Mouse (Mus musculus) erythroblast, adult 5-6 weeks (primary cell): Measurements from ENCODE around the gene Golga7b. TPM values are rescaled to one million over a fixed set of nuclear protein-coding genes. Genes with fewer than 3 reads are reported as not detected.

ENCODE experiments used
- total RNA-seq, 2 experiments: library from RNA; stranded (forward) in 1 of 2; stranded (reverse) in 1 of 2; fragments of 150-400 nt in 1 of 2; fragments of 200-764, 138-1000 nt in 1 of 2; gene quantifications; 2 replicates each; pipeline versions ENCODE4 v1.2.3 to v1.2.4; 2015 to 2017; ENCODE audit warnings: low replicate concordance in 2 of 2

Golga7b gene
- total RNA-seq, 2 experiments from 2014 or later = not detected

Other genes starting within 250 kb of the Golga7b start
- gene Ankrd2, start 211.6 kb upstream of the Golga7b start, total RNA-seq (2015; ENCODE audit: low replicate concordance) = not detected in 2 replicates
- gene Ankrd2, start 211.6 kb upstream of the Golga7b start, total RNA-seq (2017; ENCODE audit: low replicate concordance) = not detected in 2 replicates
- 0.63 TPM in 1 of 2 replicates, not detected in the other for gene Hoga1, start 202.0 kb upstream of the Golga7b start, total RNA-seq (2015; ENCODE audit: low replicate concordance)
- not detected in 2 replicates for gene Hoga1, start 202.0 kb upstream of the Golga7b start, total RNA-seq (2017; ENCODE audit: low replicate concordance)
- gene 4933411K16Rik, start 195.3 kb upstream of the Golga7b start, total RNA-seq (2015; ENCODE audit: low replicate concordance) = not detected in 2 replicates
- gene 4933411K16Rik, start 195.3 kb upstream of the Golga7b start, total RNA-seq (2017; ENCODE audit: low replicate concordance) = 0.42 TPM in 1 of 2 replicates, not detected in the other
- not detected in 2 replicates for gene Morn4, start 161.2 kb upstream of the Golga7b start, total RNA-seq (2015; ENCODE audit: low replicate concordance)
- gene Morn4, start 161.2 kb upstream of the Golga7b start, total RNA-seq (2017; ENCODE audit: low replicate concordance) = not detected in 2 replicates
- 4.0 TPM in 2 replicates for gene Pi4k2a, start 157.1 kb upstream of the Golga7b start, total RNA-seq (2015; ENCODE audit: low replicate concordance)
- 3.4 and 6.6 TPM in 2 replicates for gene Pi4k2a, start 157.1 kb upstream of the Golga7b start, total RNA-seq (2017; ENCODE audit: low replicate concordance)
- gene Avpi1, start 118.5 kb upstream of the Golga7b start, total RNA-seq (2015; ENCODE audit: low replicate concordance) = 5.2 TPM in 1 of 2 replicates, not detected in the other
- gene Avpi1, start 118.5 kb upstream of the Golga7b start, total RNA-seq (2017; ENCODE audit: low replicate concordance) = 0.34 TPM in 1 of 2 replicates, not detected in the other
- gene Marveld1, start 100.2 kb upstream of the Golga7b start, total RNA-seq (2015; ENCODE audit: low replicate concordance) = 3.8 and 5.9 TPM in 2 replicates
- 3.2 and 5.3 TPM in 2 replicates for gene Marveld1, start 100.2 kb upstream of the Golga7b start, total RNA-seq (2017; ENCODE audit: low replicate concordance)
- 3.8 and 8.1 TPM in 2 replicates for gene Zfyve27, start 83.6 kb upstream of the Golga7b start, total RNA-seq (2015; ENCODE audit: low replicate concordance)
- gene Zfyve27, start 83.6 kb upstream of the Golga7b start, total RNA-seq (2017; ENCODE audit: low replicate concordance) = 12.0 and 22.6 TPM in 2 replicates
- not detected in 2 replicates for gene Sfrp5, start 45.3 kb upstream of the Golga7b start, total RNA-seq (2015; ENCODE audit: low replicate concordance)
- not detected in 2 replicates for gene Sfrp5, start 45.3 kb upstream of the Golga7b start, total RNA-seq (2017; ENCODE audit: low replicate concordance)
- not detected in 2 replicates for gene Crtac1, start 184.2 kb downstream of the Golga7b start, total RNA-seq (2015; ENCODE audit: low replicate concordance)
- not detected in 2 replicates for gene Crtac1, start 184.2 kb downstream of the Golga7b start, total RNA-seq (2017; ENCODE audit: low replicate concordance)